Mouse (Mus musculus) heart, postnatal 0 days (tissue): ENCODE results near the gene Hpse2. TPM values are rescaled to one million over a fixed set of nuclear protein-coding genes. Genes with fewer than 3 reads are reported as not detected.
A peak's percentile ranks its signal among the peaks of the same experiment; 100 is the strongest.

Source experiments
- ATAC-seq: fragments of 200-750 bp; cut with Nextera tagmentation; 2 replicates; pipeline ENCODE4 v1.8.0; 2017; ENCODE audit warnings: low read depth, moderate number of reproducible peaks, moderate library complexity; ENCODE audit not compliant: insufficient read depth
- DNase-seq: peaks from one replicate; pipeline ENCODE4 v3.0.0-alpha.2; 2016; ENCODE audit warnings: low spot score
- H3K27ac ChIP-seq: fragments of 300-500 bp; sonication (generic); 2 replicates; pipeline ENCODE4 v1.5.1; 2014; ENCODE audit warnings: low read depth, mild to moderate bottlenecking
- H3K27me3 ChIP-seq: fragments of 300-500 bp; sonication (generic); 2 replicates; pipeline ENCODE4 v1.6.1; 2014; ENCODE audit warnings: low read length, mixed read lengths; ENCODE audit not compliant: control insufficient read depth, insufficient read depth
- H3K36me3 ChIP-seq: fragments of 300-500 bp; sonication (generic); replicated peaks from 2 replicates; pipeline ENCODE4 v1.6.1; 2014; ENCODE audit warnings: low read length, mixed read lengths; ENCODE audit not compliant: control insufficient read depth, insufficient read depth
- H3K4me1 ChIP-seq: fragments of 300-500 bp; sonication (generic); 2 replicates; pipeline ENCODE4 v1.6.1; 2014; ENCODE audit warnings: antibody characterized with exemption; ENCODE audit not compliant: control insufficient read depth, insufficient read depth
- H3K4me2 ChIP-seq: fragments of 300-500 bp; sonication (generic); 2 replicates; pipeline ENCODE4 v1.6.1; 2014; ENCODE audit warnings: low read depth, mild to moderate bottlenecking, low read length, moderate library complexity
- H3K4me3 ChIP-seq: fragments of 300-500 bp; sonication (generic); 2 replicates; pipeline ENCODE4 v1.5.1; 2014; ENCODE audit warnings: low read depth, low read length
- H3K9ac ChIP-seq: fragments of 300-500 bp; sonication (generic); replicated peaks from 2 replicates; pipeline ENCODE4 v1.6.1; 2014; ENCODE audit warnings: low read depth, low read length, mixed read lengths
- H3K9me3 ChIP-seq: fragments of 300-500 bp; sonication (generic); replicated peaks from 2 replicates; pipeline ENCODE4 v1.6.1; 2016; ENCODE audit warnings: low read length; ENCODE audit not compliant: control insufficient read depth
- CTCF ChIP-seq: IDR thresholded peaks from 2 replicates; pipeline ENCODE4 v1.5.1; 2016; ENCODE audit warnings: antibody characterized with exemption, control low read depth, low read depth
- EP300 ChIP-seq: IDR thresholded peaks from 2 replicates; pipeline ENCODE4 v1.6.1; 2016; ENCODE audit warnings: antibody characterized with exemption, low read depth
- WGBS: fragments of 180-500 bp; shearing (Covaris S2); extraction: QIAGEN DNeasy Blood & Tissue Kit; methylation state at CpG from one replicate; pipeline ENCODE4 v1.1.7; 2014; 5-methylcytosine and 5-hydroxymethylcytosine counted together
- polyA plus RNA-seq: library from polyadenylated mRNA; unstranded; fragments of >200 nt; fragmentation: Nextera tagmentation; extraction: Ambion mirVana; gene quantifications from 2 replicates; pipeline ENCODE4 v1.2.1, GENCODE M21; 2015
- total RNA-seq: library from RNA; depleted of rRNA; stranded (reverse); fragments of >200 nt; gene quantifications from 2 replicates; pipeline ENCODE4 v1.2.3, GENCODE M21; 2014; ENCODE audit warnings: low replicate concordance

Gene Hpse2
- total and polyA plus RNA-seq, 2 experiments from 2014 or later, result 0.45 to 0.69 TPM

- H3K4me1 ChIP-seq, result peaks cover 17% of the 10 kb centered on the region; the same call in 1 of the 2 replicates
Observed at GRCm38 (mm10) chr19:42745869-42746224, 642.3 kb downstream of the Hpse2 start.

DNA sequence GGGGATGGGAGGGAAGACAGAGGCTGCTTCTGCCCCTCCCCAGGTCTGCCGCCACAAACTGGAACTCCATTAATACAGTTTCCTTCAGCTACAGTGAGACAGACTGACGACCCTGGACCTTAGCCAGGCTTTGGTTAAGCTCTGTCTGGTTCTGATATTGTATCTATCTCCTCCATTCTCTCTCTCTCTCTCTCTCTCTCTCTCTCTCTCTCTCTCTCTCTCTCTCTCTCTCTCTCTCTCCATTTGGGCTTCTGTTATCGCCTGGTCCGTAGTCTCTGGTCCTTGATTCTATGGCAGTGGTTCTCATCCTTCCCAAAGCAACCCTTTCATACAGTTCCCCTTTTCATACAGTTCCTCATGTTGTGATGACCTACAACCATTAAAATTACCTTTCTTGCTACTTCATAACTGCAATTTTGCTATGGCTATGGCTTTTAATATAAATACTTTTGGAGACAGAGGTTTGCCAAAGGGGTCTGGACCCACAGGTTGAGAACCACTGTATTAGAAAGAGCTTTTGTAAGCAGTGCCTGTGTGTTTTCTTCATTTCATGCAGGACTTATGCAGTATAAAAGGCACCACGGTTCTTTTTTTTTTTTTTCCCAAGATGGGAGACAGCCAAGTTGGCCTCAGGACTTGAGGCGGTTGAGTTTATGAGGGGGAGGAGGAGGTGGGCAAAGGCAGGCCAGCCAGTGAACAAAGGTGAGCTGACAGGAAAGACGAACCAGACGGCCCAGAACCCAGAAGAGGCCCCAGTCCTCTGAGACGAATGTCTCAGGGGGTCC, 642.9 kb downstream of the Hpse2 start:
- TF ChIP-seq EP300 (no peak), CTCF (no peak)
- Histone ChIP-seq H3K27me3 (0 out of 2 replicates have a peak, but pooled peaks cover 9% of the 10 kb centered on the region), H3K27ac (no peak overlapping the region)

More at GRCm38 (mm10) chr19:42745869-42746224, 642.3 kb downstream of the Hpse2 start:
- Histone ChIP-seq H3K27me3 (0 out of 2 replicates have a peak, but pooled peaks cover 7% of the 10 kb centered on the region), H3K9me3 (no peaks in the 10 kb centered on the region), H3K27ac (no peak overlapping the region), H3K4me2 (no peak overlapping the region), H3K9ac (no peak overlapping the region), H3K4me3 (no peak overlapping the region), H3K36me3 (no peaks in the 10 kb centered on the region)
- no peak for TF ChIP-seq EP300
- no peak for TF ChIP-seq CTCF
- no peak for ATAC-seq
- WGBS, result 80% methylated on average over 4 of the region's 4 CpGs
- no peak for DNase-seq

DNA sequence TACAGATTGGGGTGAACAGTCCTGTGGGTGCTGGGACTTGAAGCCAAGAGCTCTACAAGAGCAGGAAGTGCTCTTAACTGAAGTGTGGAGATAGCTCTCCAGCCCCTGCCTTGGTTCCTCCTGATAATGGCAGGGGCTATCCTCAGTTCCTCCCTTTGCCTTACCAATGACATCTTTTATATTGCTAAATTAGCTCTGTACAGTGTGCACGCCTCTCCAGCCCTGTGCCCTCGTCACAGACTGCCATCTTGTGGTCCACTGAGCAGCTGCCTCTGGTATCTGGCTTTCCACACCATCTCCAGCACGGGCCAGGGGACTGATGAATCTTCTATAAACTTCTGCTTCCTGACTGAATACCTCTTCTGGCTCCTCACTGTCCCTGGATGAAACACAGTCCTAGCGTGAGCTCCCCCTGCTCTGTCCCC, 644.0 kb downstream of the Hpse2 start:
- Histone ChIP-seq H3K27ac (no peak overlapping the region), H3K9ac (no peak overlapping the region), H3K4me1 (0 out of 2 replicates have a peak, but pooled peaks cover 4% of the 10 kb centered on the region), H3K4me3 (no peak overlapping the region), H3K4me2 (no peak overlapping the region), H3K9me3 (no peaks in the 10 kb centered on the region), H3K27me3 (0 out of 2 replicates have a peak, but pooled peaks cover 9% of the 10 kb centered on the region), H3K36me3 (no peaks in the 10 kb centered on the region)
- no peak for TF ChIP-seq EP300
- peak; percentile 83 for TF ChIP-seq CTCF
- 25% methylated on average over 4 of the region's 4 CpGs for WGBS
- peak; percentile 81; the same call in 1 of the 2 replicates for ATAC-seq
- no peak for DNase-seq

More for the DNA sequence above, 642.9 kb downstream of the Hpse2 start:
- 60% methylated on average over 9 of the region's 9 CpGs for WGBS
- Histone ChIP-seq H3K4me1 (peaks cover 11% of the 10 kb centered on the region; the same call in 1 of the 2 replicates), H3K9me3 (no peaks in the 10 kb centered on the region), H3K36me3 (no peaks in the 10 kb centered on the region), H3K4me2 (no peak overlapping the region), H3K9ac (no peak overlapping the region), H3K4me3 (no peak overlapping the region)
- DNase-seq (no peak), ATAC-seq (no peak)

DNA sequence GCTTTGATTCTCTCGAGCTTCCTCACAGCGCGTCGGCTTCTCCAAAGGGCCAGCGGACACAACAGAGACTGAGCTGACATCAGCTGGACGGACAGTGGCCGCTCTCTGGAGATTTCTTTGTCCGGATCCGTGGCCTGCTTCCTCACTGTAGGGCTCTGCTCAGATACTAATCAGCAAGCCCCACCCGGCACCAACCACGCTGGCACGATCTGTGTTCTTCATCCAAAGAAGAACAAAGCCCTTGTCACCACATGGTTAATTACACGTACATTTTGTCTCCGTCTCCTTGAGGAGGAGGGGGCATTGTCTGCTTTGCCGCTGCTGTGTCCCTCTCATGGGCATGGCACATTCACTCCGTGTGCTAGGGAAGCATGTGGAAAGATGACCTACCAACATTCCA, 644.9 kb downstream of the Hpse2 start:
- TF ChIP-seq EP300 (no peak), CTCF (no peak)
- Histone ChIP-seq H3K9ac (no peak overlapping the region), H3K9me3 (no peaks in the 10 kb centered on the region), H3K4me1 (0 out of 2 replicates have a peak, but pooled peaks cover 4% of the 10 kb centered on the region), H3K36me3 (no peaks in the 10 kb centered on the region), H3K27me3 (0 out of 2 replicates have a peak, but pooled peaks cover 6% of the 10 kb centered on the region), H3K4me2 (no peak overlapping the region), H3K4me3 (no peak overlapping the region), H3K27ac (no peak overlapping the region)
- DNase-seq (no peak), ATAC-seq (no peak)
- WGBS, result 70% methylated on average over 16 of the region's 16 CpGs

DNA sequence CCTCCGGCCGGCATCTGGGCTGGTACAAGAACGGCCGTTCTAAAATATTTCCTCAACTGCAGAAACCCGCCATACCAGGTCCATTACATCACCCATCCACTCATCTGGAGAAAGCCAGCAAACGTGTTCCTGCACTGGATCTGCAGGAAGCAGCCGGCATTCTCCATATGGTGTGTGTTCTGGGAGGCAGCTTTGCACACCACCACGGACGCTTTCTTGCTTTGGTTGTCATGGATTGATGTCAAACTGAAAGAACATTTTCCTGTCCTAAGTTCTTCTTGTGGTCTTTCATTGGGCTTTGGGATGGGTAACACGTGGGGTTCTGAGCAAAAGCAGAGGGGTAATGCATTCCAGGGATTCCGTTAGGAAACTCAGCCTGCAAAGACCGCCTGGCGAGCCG, 646.3 kb downstream of the Hpse2 start:
- Histone ChIP-seq H3K4me1 (0 out of 2 replicates have a peak, but pooled peaks cover 4% of the 10 kb centered on the region), H3K9me3 (no peaks in the 10 kb centered on the region), H3K36me3 (no peaks in the 10 kb centered on the region), H3K4me2 (0 out of 2 replicates have a peak overlapping the region, but pooled peaks have one; percentile 1), H3K27me3 (0 out of 2 replicates have a peak, but pooled peaks cover 6% of the 10 kb centered on the region), H3K4me3 (no peak overlapping the region), H3K9ac (no peak overlapping the region), H3K27ac (no peak overlapping the region)
- ATAC-seq (no peak), DNase-seq (peak; percentile 31)
- 30% methylated on average over 14 of the region's 14 CpGs for WGBS
- TF ChIP-seq EP300 (no peak), CTCF (no peak)
